Mouse (Mus musculus) bone marrow, adult 2 months (tissue): Measurements from ENCODE around the gene Pou2f1.

ENCODE experiments used
- CTCF ChIP-seq: fragments of 200-500 bp; IDR thresholded peaks from 2 replicates; pipeline ENCODE4 v1.5.1; 2011; ENCODE audit warnings: low read length, control low read depth; ENCODE audit not compliant: control insufficient read depth, insufficient read depth
- POLR2A ChIP-seq: fragments of 200-500 bp; IDR thresholded peaks from 2 replicates; pipeline ENCODE4 v1.6.1; 2011; ENCODE audit warnings: low read depth, mild to moderate bottlenecking, control low read depth, low read length, borderline replicate concordance; ENCODE audit not compliant: control insufficient read depth

- TF ChIP-seq CTCF: no peak
- peak; percentile 31; the same call in 1 of the 2 replicates for TF ChIP-seq POLR2A
These were observed 1.2 kb downstream of the Pou2f1 start for GRCm38 (mm10) chr1:166001121-166001903.
